In the genomic region with DNA sequence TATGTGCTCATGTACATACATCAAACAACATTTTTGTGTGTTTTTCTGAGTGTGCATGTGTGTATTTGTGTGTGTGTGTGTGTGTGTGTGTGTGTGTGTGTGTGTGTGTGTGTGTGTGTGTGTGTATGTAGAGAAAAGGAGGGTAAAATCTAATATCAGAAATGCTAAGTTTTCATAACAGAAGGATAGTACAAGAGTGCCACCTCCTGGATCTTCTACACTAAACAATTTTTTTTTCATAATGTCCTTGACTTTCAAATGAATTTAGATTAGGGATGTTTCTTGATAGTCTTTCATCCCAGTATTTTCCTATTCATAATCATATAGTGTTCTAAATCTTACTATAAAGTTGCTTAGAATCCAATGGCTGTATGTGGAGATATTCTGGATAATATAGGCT, we compare ENCODE assay signal across 15 mouse cellular contexts.
A peak's percentile ranks its signal among the peaks of the same experiment; 100 is the strongest.
DNase-seq lines count a peak whose midpoint lies in the region; ATAC-seq and TF ChIP-seq lines count a peak whose summit lies in the region.
"Had no signal": no experiment of that assay in that cellular context is flagged by ENCODE, and none has a peak within 500 bp of the region (broad histone marks: within the 10 kb centered on the region; RNA-seq: fewer than 3 reads in every experiment).

No protein-coding gene starts in this region.

- intact Hi-C loops in heart, postnatal 25 days (cut with DNase I), result no loop called here

- DNase-seq in cerebellum, postnatal 10 days, result peak; percentile 40 to 66
- DNase-seq in cerebellum, adult 11 months, result no peak
- peak; percentile 70 for DNase-seq in hindbrain, postnatal 0 days (ENCODE audit: low spot score)
- peak; percentile 76 for DNase-seq in midbrain, postnatal 0 days (ENCODE audit: low spot score)
- no peak for DNase-seq in midbrain, embryonic 10.5 days (ENCODE audit: low spot score)
- no peak for DNase-seq in spleen, postnatal 4 days (ENCODE audit: low spot score in 2 of 2)
- no peak for DNase-seq in heart, postnatal 25 days (ENCODE audit: low spot score)
- DNase-seq: cerebellum, adult 2 months; heart, postnatal 10 days; kidney, adult 11 months; spleen, adult 18-20 months; thymus, adult 18-20 months had no signal

- H3K36me3 ChIP-seq in hindbrain, postnatal 0 days (ENCODE audit: insufficient read depth, low read length), result no peaks in the 10 kb centered on the region
- H3K36me3 ChIP-seq in hindbrain, embryonic 12.5 days, result no peaks in the 10 kb centered on the region
- H3K36me3 ChIP-seq in midbrain, postnatal 0 days (ENCODE audit: insufficient read depth, low read length), result no peaks in the 10 kb centered on the region
- no peaks in the 10 kb centered on the region for H3K36me3 ChIP-seq in midbrain, embryonic 10.5 days
- H3K36me3 ChIP-seq: liver, embryonic 15.5 days had no signal

- no peaks in the 10 kb centered on the region for H3K4me1 ChIP-seq in hindbrain, postnatal 0 days (ENCODE audit: insufficient read depth, low read length)
- H3K4me1 ChIP-seq in hindbrain, embryonic 12.5 days, result no peaks in the 10 kb centered on the region
- no peaks in the 10 kb centered on the region for H3K4me1 ChIP-seq in midbrain, postnatal 0 days (ENCODE audit: insufficient read depth, low read length)
- no peaks in the 10 kb centered on the region for H3K4me1 ChIP-seq in midbrain, embryonic 10.5 days
- H3K4me1 ChIP-seq: liver, embryonic 15.5 days had no signal

- ATAC-seq in hindbrain, postnatal 0 days, result no peak
- no peak for ATAC-seq in hindbrain, embryonic 12.5 days (ENCODE audit: low FRiP score)
- ATAC-seq in midbrain, postnatal 0 days (ENCODE audit: low FRiP score), result no peak

- H3K9ac ChIP-seq in hindbrain, postnatal 0 days (replicated peaks; ENCODE audit: low read length), result no peak overlapping the region
- no peak overlapping the region for H3K9ac ChIP-seq in hindbrain, embryonic 12.5 days
- no peak overlapping the region for H3K9ac ChIP-seq in midbrain, postnatal 0 days (replicated peaks; ENCODE audit: low read length, poor library complexity, severe bottlenecking)
- H3K9ac ChIP-seq: liver, embryonic 15.5 days had no signal

- H3K27me3 ChIP-seq in hindbrain, postnatal 0 days (ENCODE audit: insufficient read depth, low read length), result no peaks in the 10 kb centered on the region
- no peaks in the 10 kb centered on the region for H3K27me3 ChIP-seq in hindbrain, embryonic 12.5 days
- no peaks in the 10 kb centered on the region for H3K27me3 ChIP-seq in midbrain, postnatal 0 days (ENCODE audit: insufficient read depth, low read length)
- no peaks in the 10 kb centered on the region for H3K27me3 ChIP-seq in midbrain, embryonic 10.5 days (ENCODE audit: low read depth, poor library complexity, severe bottlenecking)
- H3K27me3 ChIP-seq: liver, embryonic 15.5 days had no signal

- peak; percentile 66 for TF ChIP-seq CTCF in hindbrain, postnatal 0 days (IDR thresholded peaks at IDR 0.05; ENCODE audit: low read depth)
- peak; percentile 76 for TF ChIP-seq CTCF in midbrain, postnatal 0 days (IDR thresholded peaks at IDR 0.05)

- no peak overlapping the region for H3K4me3 ChIP-seq in hindbrain, postnatal 0 days (ENCODE audit: low read length)
- H3K4me3 ChIP-seq in hindbrain, embryonic 12.5 days, result no peak overlapping the region
- no peak overlapping the region for H3K4me3 ChIP-seq in midbrain, postnatal 0 days (ENCODE audit: low read depth, low read length)
- H3K4me3 ChIP-seq in midbrain, embryonic 10.5 days, result no peak overlapping the region
- H3K4me3 ChIP-seq: liver, embryonic 15.5 days had no signal

- H3K9me3 ChIP-seq in hindbrain, postnatal 0 days (ENCODE audit: low read length), result no peaks in the 10 kb centered on the region
- no peaks in the 10 kb centered on the region for H3K9me3 ChIP-seq in hindbrain, embryonic 12.5 days (replicated peaks)
- H3K9me3 ChIP-seq in midbrain, postnatal 0 days (ENCODE audit: low read length), result no peaks in the 10 kb centered on the region
- H3K9me3 ChIP-seq in midbrain, embryonic 10.5 days (replicated peaks), result no peaks in the 10 kb centered on the region
- H3K9me3 ChIP-seq: liver, embryonic 15.5 days had no signal

- H3K4me2 ChIP-seq in hindbrain, postnatal 0 days (ENCODE audit: low read depth, low read length), result no peak overlapping the region
- no peak overlapping the region for H3K4me2 ChIP-seq in hindbrain, embryonic 12.5 days (replicated peaks)
- H3K4me2 ChIP-seq in midbrain, postnatal 0 days (ENCODE audit: low read depth, low read length, poor library complexity, severe bottlenecking), result no peak overlapping the region
- H3K4me2 ChIP-seq: liver, embryonic 15.5 days had no signal

- H3K27ac ChIP-seq in hindbrain, postnatal 0 days, result no peak overlapping the region
- no peak overlapping the region for H3K27ac ChIP-seq in hindbrain, embryonic 12.5 days
- no peak overlapping the region for H3K27ac ChIP-seq in midbrain, postnatal 0 days (ENCODE audit: low read depth, low read length)
- no peak overlapping the region for H3K27ac ChIP-seq in midbrain, embryonic 10.5 days (replicated peaks)
- H3K27ac ChIP-seq: liver, embryonic 15.5 days; macrophage had no signal

Comparison
In these comparisons a context has a peak if more than half of its experiments do, and no peak if none do; other contexts are left out.
1. DNase-seq: peak in cerebellum, postnatal 10 days (2 of 2), hindbrain, postnatal 0 days (single experiment) and midbrain, postnatal 0 days (single experiment); none in cerebellum, adult 11 months (single experiment), midbrain, embryonic 10.5 days (single experiment), spleen, postnatal 4 days (0 of 2) and heart, postnatal 25 days (single experiment).